Mouse (Mus musculus): Measurements from ENCODE around the gene Gabbr2. TPM values are rescaled to one million over a fixed set of nuclear protein-coding genes. Genes with fewer than 3 reads are reported as not detected.
A peak's percentile ranks its signal among the peaks of the same experiment; 100 is the strongest.

Gene Gabbr2
- polyA plus RNA-seq, 1 experiment from 2014 or later, result 16.4 TPM

- ATAC-seq (ENCODE audit: low read depth), result peak; percentile 64; the same call in 1 of the 2 replicates
- Histone ChIP-seq H3K4me3 (ENCODE audit: low read depth, low read length) (no peak overlapping the region), H3K4me2 (ENCODE audit: low read depth, low read length) (no peak overlapping the region), H3K9ac (replicated peaks; ENCODE audit: low read depth, low read length) (peak overlapping the region; percentile 18; the same call in 1 of the 2 replicates), H3K9me3 (ENCODE audit: control insufficient read depth, low read length) (no peaks in the 10 kb centered on the region), H3K27me3 (ENCODE audit: control insufficient read depth, insufficient read depth, low read length) (no peaks in the 10 kb centered on the region), H3K36me3 (ENCODE audit: control insufficient read depth, insufficient read depth, low read length) (no peaks in the 10 kb centered on the region), H3K27ac (ENCODE audit: low read depth, low read length) (no peak overlapping the region), H3K4me1 (ENCODE audit: control insufficient read depth, insufficient read depth, low read length) (peaks cover 18% of the 10 kb centered on the region)
- WGBS, result 18% methylated on average over 1 of the region's 1 CpGs
These were observed 263.4 kb downstream of the Gabbr2 start for GRCm38 (mm10) chr4:46728231-46728630.

DNA sequence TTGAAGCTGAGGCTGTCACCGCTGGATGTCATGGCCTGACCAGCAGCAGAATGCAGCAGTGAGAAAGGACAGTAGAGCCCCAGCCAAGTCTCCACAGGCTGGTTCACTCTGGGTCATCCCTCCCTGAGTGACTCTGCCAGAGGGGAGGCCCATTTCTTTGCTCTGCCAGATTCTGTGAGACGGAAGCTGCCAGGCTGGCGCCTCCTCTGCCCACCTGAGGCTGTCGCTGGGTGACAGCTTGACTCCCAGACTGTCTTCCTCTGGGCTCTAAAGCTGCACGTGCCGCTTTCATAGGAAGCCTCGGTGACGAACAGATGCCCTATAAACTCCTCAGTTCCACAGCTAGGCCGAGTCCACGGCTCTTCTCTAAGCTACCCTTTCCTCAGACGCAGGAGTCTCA is 264.5 kb downstream of the Gabbr2 start:
- H3K9me3 ChIP-seq (ENCODE audit: control insufficient read depth, low read length), result no peaks in the 10 kb centered on the region
- WGBS, result 83% methylated on average over 11 of the region's 11 CpGs
- no peak overlapping the region for H3K27ac ChIP-seq (ENCODE audit: low read depth, low read length)
- ATAC-seq (ENCODE audit: low read depth), result no peak
- peaks cover 18% of the 10 kb centered on the region for H3K4me1 ChIP-seq (ENCODE audit: control insufficient read depth, insufficient read depth, low read length)
- H3K4me2 ChIP-seq (ENCODE audit: low read depth, low read length), result no peak overlapping the region
- H3K27me3 ChIP-seq (ENCODE audit: control insufficient read depth, insufficient read depth, low read length), result no peaks in the 10 kb centered on the region
- H3K36me3 ChIP-seq (ENCODE audit: control insufficient read depth, insufficient read depth, low read length), result no peaks in the 10 kb centered on the region
- no peak overlapping the region for H3K4me3 ChIP-seq (ENCODE audit: low read depth, low read length)
- H3K9ac ChIP-seq (replicated peaks; ENCODE audit: low read depth, low read length), result no peak overlapping the region

DNA sequence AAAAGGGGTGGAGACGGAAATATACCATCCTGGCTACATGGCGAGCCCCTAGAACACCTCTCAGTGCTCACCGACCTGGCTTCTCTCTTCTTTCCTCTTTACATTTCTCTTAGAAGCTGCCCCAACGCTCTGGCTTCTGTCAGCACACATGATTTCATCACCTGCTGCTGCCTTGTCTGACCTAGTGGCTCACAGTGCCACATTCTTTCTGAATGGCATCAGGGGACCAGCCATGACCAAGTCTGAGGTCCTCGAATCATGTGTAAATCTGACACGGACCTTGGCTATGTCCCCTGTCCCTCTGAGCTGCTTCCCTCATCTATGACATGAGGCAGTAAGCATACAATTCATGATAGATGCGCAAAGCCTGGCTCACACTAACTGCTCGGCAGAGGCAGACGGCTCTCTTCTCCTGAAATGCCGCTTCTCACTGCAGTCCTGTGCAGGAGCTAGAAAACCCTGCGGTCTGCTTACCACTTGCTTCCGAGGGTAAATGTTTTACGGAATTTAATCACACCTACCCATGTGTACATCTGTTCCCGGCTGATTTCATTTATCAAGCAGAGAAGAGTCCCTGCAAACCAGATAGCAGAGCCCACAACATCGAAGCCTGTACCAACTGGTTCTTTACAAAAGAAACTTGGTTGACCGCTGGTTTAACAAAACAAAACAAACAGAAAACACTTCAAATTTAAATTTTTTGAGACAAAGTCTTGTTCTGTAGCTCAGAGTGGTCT is 270.7 kb downstream of the Gabbr2 start:
- H3K4me2 ChIP-seq (ENCODE audit: low read depth, low read length), result no peak overlapping the region
- no peak for ATAC-seq (ENCODE audit: low read depth)
- WGBS, result 87% methylated on average over 16 of the region's 16 CpGs

DNA sequence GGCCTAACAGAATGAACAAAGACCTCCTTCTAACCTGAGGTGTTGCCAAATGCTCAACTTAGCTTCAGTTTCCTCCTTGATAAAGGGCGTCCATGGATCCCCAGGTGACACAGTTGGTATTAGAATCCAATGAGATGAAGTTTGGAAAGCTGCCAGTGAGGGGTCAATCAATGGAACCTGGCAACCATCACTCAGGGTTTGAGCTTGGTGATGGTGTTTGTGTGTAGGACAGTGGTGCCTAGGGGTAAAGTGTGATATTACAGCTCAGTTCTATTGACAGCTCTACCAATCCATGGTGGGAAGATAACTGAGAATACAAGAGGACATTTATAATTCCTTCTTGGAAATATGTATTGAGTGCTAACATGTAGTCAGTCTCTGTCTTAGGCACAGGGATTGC is 271.6 kb downstream of the Gabbr2 start:
- H3K4me2 ChIP-seq (ENCODE audit: low read depth, low read length), result no peak overlapping the region
- 75% methylated on average over 1 of the region's 1 CpGs for WGBS
- H3K9me3 ChIP-seq (ENCODE audit: control insufficient read depth, low read length), result no peaks in the 10 kb centered on the region
- ATAC-seq (ENCODE audit: low read depth), result no peak
- H3K27ac ChIP-seq (ENCODE audit: low read depth, low read length), result no peak overlapping the region
- H3K27me3 ChIP-seq (ENCODE audit: control insufficient read depth, insufficient read depth, low read length), result no peaks in the 10 kb centered on the region
- no peak overlapping the region for H3K4me3 ChIP-seq (ENCODE audit: low read depth, low read length)
- no peaks in the 10 kb centered on the region for H3K36me3 ChIP-seq (ENCODE audit: control insufficient read depth, insufficient read depth, low read length)
- no peak overlapping the region for H3K9ac ChIP-seq (replicated peaks; ENCODE audit: low read depth, low read length)
- no peaks in the 10 kb centered on the region for H3K4me1 ChIP-seq (ENCODE audit: control insufficient read depth, insufficient read depth, low read length)

More for the DNA sequence above, 270.7 kb downstream of the Gabbr2 start:
- no peak overlapping the region for H3K9ac ChIP-seq (replicated peaks; ENCODE audit: low read depth, low read length)
- no peaks in the 10 kb centered on the region for H3K27me3 ChIP-seq (ENCODE audit: control insufficient read depth, insufficient read depth, low read length)
- no peaks in the 10 kb centered on the region for H3K9me3 ChIP-seq (ENCODE audit: control insufficient read depth, low read length)
- no peak overlapping the region for H3K27ac ChIP-seq (ENCODE audit: low read depth, low read length)
- no peaks in the 10 kb centered on the region for H3K4me1 ChIP-seq (ENCODE audit: control insufficient read depth, insufficient read depth, low read length)
- H3K4me3 ChIP-seq (ENCODE audit: low read depth, low read length), result no peak overlapping the region
- no peaks in the 10 kb centered on the region for H3K36me3 ChIP-seq (ENCODE audit: control insufficient read depth, insufficient read depth, low read length)

DNA sequence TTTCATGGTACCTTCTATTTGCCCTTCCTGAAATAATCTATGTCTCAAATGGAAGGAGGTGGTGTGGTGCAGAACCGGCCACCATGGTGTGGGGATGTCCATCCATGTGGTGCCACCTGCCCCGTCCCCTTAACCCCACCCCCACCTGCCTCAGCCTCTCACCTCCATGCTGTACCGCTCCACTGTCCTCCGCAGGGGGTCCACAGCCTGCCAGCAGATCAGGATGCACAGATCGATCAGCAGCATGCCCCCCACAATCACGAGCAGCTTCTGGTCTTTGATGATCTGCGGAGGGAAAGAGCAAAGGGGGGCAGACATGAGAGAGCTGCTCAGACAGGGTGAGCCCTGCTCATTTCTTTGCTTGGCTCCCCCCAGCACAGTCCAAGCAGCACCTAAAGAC is 273.0 kb downstream of the Gabbr2 start:
- no peaks in the 10 kb centered on the region for H3K9me3 ChIP-seq (ENCODE audit: control insufficient read depth, low read length)
- H3K4me1 ChIP-seq (ENCODE audit: control insufficient read depth, insufficient read depth, low read length), result no peaks in the 10 kb centered on the region
- 45% methylated on average over 7 of the region's 7 CpGs for WGBS
- H3K36me3 ChIP-seq (ENCODE audit: control insufficient read depth, insufficient read depth, low read length), result no peaks in the 10 kb centered on the region
- H3K27ac ChIP-seq (ENCODE audit: low read depth, low read length), result no peak overlapping the region
- no peaks in the 10 kb centered on the region for H3K27me3 ChIP-seq (ENCODE audit: control insufficient read depth, insufficient read depth, low read length)
- no peak for ATAC-seq (ENCODE audit: low read depth)
- H3K4me2 ChIP-seq (ENCODE audit: low read depth, low read length), result no peak overlapping the region
- H3K4me3 ChIP-seq (ENCODE audit: low read depth, low read length), result no peak overlapping the region
- no peak overlapping the region for H3K9ac ChIP-seq (replicated peaks; ENCODE audit: low read depth, low read length)

GRCm38 (mm10) chr4:46717156-46717555 is 274.5 kb downstream of the Gabbr2 start:
- Histone ChIP-seq H3K4me2 (ENCODE audit: low read depth, low read length) (no peak overlapping the region), H3K27ac (ENCODE audit: low read depth, low read length) (no peak overlapping the region), H3K9ac (replicated peaks; ENCODE audit: low read depth, low read length) (no peak overlapping the region), H3K36me3 (ENCODE audit: control insufficient read depth, insufficient read depth, low read length) (no peaks in the 10 kb centered on the region), H3K4me1 (ENCODE audit: control insufficient read depth, insufficient read depth, low read length) (no peaks in the 10 kb centered on the region), H3K9me3 (ENCODE audit: control insufficient read depth, low read length) (no peaks in the 10 kb centered on the region), H3K4me3 (ENCODE audit: low read depth, low read length) (no peak overlapping the region), H3K27me3 (ENCODE audit: control insufficient read depth, insufficient read depth, low read length) (no peaks in the 10 kb centered on the region)
- 29% methylated on average over 5 of the region's 5 CpGs for WGBS
- ATAC-seq (ENCODE audit: low read depth), result no peak

DNA sequence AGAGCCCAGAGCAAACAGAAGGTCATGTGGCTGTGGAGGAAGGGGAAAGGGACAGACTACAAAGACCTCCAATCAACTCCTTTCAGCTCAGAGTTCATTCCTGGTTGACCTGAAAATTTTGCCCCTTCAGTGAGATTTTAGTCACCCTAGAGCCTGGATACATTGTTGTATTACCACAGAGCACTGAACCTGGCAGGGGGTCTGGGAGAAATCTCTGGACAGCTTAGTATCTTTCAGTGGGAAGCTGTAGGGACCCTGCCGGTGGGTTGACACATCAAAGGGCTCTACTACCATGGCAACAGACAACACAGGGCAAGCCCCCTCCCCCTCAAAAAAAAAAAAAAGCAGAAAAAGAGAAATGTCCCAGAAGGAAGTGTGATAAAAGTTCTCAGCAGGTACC is 275.3 kb downstream of the Gabbr2 start:
- WGBS, result 0% methylated on average over 1 of the region's 1 CpGs
- H3K36me3 ChIP-seq (ENCODE audit: control insufficient read depth, insufficient read depth, low read length), result no peaks in the 10 kb centered on the region
- ATAC-seq (ENCODE audit: low read depth), result no peak
- H3K4me2 ChIP-seq (ENCODE audit: low read depth, low read length), result no peak overlapping the region
- H3K4me3 ChIP-seq (ENCODE audit: low read depth, low read length), result no peak overlapping the region
- no peaks in the 10 kb centered on the region for H3K9me3 ChIP-seq (ENCODE audit: control insufficient read depth, low read length)
- H3K27ac ChIP-seq (ENCODE audit: low read depth, low read length), result no peak overlapping the region
- H3K4me1 ChIP-seq (ENCODE audit: control insufficient read depth, insufficient read depth, low read length), result no peaks in the 10 kb centered on the region
- no peaks in the 10 kb centered on the region for H3K27me3 ChIP-seq (ENCODE audit: control insufficient read depth, insufficient read depth, low read length)
- H3K9ac ChIP-seq (replicated peaks; ENCODE audit: low read depth, low read length), result no peak overlapping the region

- Histone ChIP-seq H3K27ac (ENCODE audit: low read depth, low read length) (no peak overlapping the region), H3K4me3 (ENCODE audit: low read depth, low read length) (no peak overlapping the region), H3K9ac (replicated peaks; ENCODE audit: low read depth, low read length) (no peak overlapping the region), H3K27me3 (ENCODE audit: control insufficient read depth, insufficient read depth, low read length) (no peaks in the 10 kb centered on the region), H3K36me3 (ENCODE audit: control insufficient read depth, insufficient read depth, low read length) (no peaks in the 10 kb centered on the region), H3K9me3 (ENCODE audit: control insufficient read depth, low read length) (no peaks in the 10 kb centered on the region), H3K4me2 (ENCODE audit: low read depth, low read length) (no peak overlapping the region), H3K4me1 (ENCODE audit: control insufficient read depth, insufficient read depth, low read length) (0 out of 2 replicates have a peak, but pooled peaks cover 2% of the 10 kb centered on the region)
- 59% methylated on average over 4 of the region's 4 CpGs for WGBS
- ATAC-seq (ENCODE audit: low read depth), result no peak
These were observed 281.1 kb downstream of the Gabbr2 start for GRCm38 (mm10) chr4:46710523-46710922.

GRCm38 (mm10) chr4:46710018-46710417 is 281.7 kb downstream of the Gabbr2 start:
- WGBS, result 73% methylated on average over 6 of the region's 6 CpGs
- Histone ChIP-seq H3K36me3 (ENCODE audit: control insufficient read depth, insufficient read depth, low read length) (no peaks in the 10 kb centered on the region), H3K4me1 (ENCODE audit: control insufficient read depth, insufficient read depth, low read length) (0 out of 2 replicates have a peak, but pooled peaks cover 2% of the 10 kb centered on the region), H3K4me3 (ENCODE audit: low read depth, low read length) (no peak overlapping the region), H3K27me3 (ENCODE audit: control insufficient read depth, insufficient read depth, low read length) (no peaks in the 10 kb centered on the region), H3K9me3 (ENCODE audit: control insufficient read depth, low read length) (no peaks in the 10 kb centered on the region), H3K27ac (ENCODE audit: low read depth, low read length) (no peak overlapping the region), H3K4me2 (ENCODE audit: low read depth, low read length) (no peak overlapping the region), H3K9ac (replicated peaks; ENCODE audit: low read depth, low read length) (no peak overlapping the region)
- ATAC-seq (ENCODE audit: low read depth), result no peak
